Mouse (Mus musculus) E14TG2a.4 (cell line): Measurements from ENCODE around the gene Gnb1l.

Experiments
- H3K27me3 ChIP-seq: 2 replicates; pipeline ENCODE4 v1.6.1; 2014; ENCODE audit warnings: low read length, control low read depth; ENCODE audit not compliant: insufficient read depth
- H3K36me3 ChIP-seq: 2 replicates; pipeline ENCODE4 v1.6.1; 2014; ENCODE audit warnings: low read length, control low read depth; ENCODE audit not compliant: insufficient read depth
- H3K4me1 ChIP-seq: replicated peaks from 2 replicates; pipeline ENCODE4 v1.6.1; 2014; ENCODE audit warnings: low read depth, low read length, control low read depth
- H3K4me3 ChIP-seq: replicated peaks from 2 replicates; pipeline ENCODE4 v1.5.1; 2014; ENCODE audit warnings: mild to moderate bottlenecking, low read length
- H3K9me3 ChIP-seq: 2 replicates; pipeline ENCODE4 v1.6.1; 2014; ENCODE audit warnings: low read length, control low read depth
- CTCF ChIP-seq: conservative IDR thresholded peaks from 2 replicates; pipeline ENCODE4 v1.5.1; 2014; ENCODE audit warnings: low read length
- NANOG ChIP-seq: IDR thresholded peaks from 2 replicates; pipeline ENCODE4 v1.6.1; 2014; ENCODE audit warnings: borderline replicate concordance, low read length, mixed read lengths
- POU5F1 ChIP-seq: IDR thresholded peaks from 2 replicates; pipeline ENCODE4 v1.6.1; 2014; ENCODE audit warnings: low read length, borderline replicate concordance

Gene Gnb1l

DNA sequence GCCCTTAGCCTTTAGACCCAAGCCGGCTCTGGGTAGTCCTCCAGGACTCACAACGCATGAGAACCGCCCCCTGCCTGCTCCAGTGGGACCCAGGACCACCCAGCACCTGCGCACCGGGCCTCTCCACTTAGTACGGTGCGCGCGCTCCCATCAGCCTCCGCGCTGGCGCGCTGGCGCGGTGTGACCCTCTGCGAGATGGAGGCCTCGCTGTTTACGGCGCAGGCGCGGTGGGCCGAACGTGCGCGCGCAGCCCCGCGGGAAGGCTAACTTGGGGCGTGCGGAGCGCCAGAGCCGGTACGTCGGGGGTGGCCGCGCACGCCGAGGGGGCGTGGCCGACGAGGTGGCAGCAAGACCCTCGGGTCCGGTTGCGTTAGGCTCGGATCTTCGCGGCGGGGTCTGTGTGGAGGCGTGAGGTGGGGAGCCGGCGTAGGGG lies at the start of gene Gnb1l, which contains the start of gene Rtl10:
TSS of gene Gnb1l (plus strand) at position 156 of the 433 bp plus-strand sequence.
TSS of gene Rtl10 (plus strand) at position 344 of the 433 bp plus-strand sequence.
- Histone ChIP-seq H3K36me3 (peaks cover 37% of the 10 kb centered on the region), H3K27me3 (no peaks in the 10 kb centered on the region), H3K4me1 (peaks cover 40% of the 10 kb centered on the region), H3K9me3 (no peaks in the 10 kb centered on the region), H3K4me3 (peak within 1 kb of the TSS; percentile 96)
- TF ChIP-seq CTCF (no peak), NANOG (no peak), POU5F1 (no peak)

DNA sequence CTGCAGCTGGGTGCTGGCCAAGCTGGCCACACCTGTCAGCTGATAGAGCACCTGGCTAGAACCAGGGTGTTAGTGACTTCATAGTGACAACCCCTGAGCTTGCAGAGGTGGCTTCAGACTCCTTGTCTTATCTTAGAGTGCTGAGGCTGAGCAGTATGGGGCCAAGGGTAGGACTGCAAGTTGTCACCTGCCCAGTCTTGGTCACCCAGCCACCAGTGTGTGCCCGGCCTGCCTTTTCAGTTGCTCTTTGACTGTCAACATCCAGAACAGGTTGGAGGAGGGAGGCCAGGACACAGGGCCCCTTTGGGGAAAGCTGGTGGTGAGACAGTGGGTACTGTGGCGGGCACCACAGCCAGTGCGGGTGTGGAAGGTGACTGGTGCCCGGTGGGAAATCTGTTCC lies 49.5 kb upstream of the Gnb1l start:
- peaks cover 10% of the 10 kb centered on the region for H3K4me1 ChIP-seq
- no peaks in the 10 kb centered on the region; the same call in 1 of the 2 replicates for H3K27me3 ChIP-seq
- no peaks in the 10 kb centered on the region for H3K9me3 ChIP-seq
- H3K4me3 ChIP-seq, result no peak overlapping the region
- TF ChIP-seq NANOG, result no peak
- TF ChIP-seq POU5F1, result no peak
- no peak for TF ChIP-seq CTCF
- 0 out of 2 replicates have a peak, but pooled peaks cover 3% of the 10 kb centered on the region for H3K36me3 ChIP-seq

DNA sequence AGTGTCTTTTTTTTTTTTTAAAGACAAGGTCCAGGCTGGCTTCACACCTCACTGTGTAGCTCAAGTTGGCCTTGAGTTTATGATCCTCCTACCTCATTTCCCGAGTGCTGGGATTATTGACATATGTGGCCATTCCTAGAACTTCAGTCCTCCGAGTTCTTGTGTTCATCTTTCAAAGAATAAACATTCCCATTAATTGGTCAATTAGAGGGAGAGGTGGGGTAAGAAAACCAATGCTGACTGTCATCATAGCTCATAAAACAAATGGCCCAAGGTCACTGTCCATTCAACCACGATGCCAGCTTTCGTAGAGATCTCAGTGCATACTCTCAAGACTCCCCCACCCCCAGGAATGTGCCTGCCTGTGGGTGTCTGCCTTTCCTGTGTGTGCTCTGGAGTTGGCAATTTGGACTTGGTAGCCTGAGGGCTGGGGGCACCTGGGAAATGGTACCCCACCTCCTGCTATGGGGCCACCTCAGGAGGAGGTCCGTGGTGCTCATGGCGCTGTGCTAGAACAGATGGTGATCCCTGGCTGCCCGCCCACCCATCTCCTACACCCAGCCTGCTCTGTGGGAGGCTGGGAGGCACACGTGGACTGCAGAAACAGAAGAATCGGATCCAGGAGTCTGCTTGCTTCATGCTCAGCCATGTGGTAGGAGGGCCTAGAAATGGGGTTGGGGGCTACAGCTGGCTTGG lies 46.9 kb upstream of the Gnb1l start:
- Histone ChIP-seq H3K4me1 (peaks cover 10% of the 10 kb centered on the region), H3K4me3 (no peak overlapping the region), H3K9me3 (no peaks in the 10 kb centered on the region), H3K36me3 (no peaks in the 10 kb centered on the region), H3K27me3 (peaks cover 12% of the 10 kb centered on the region)
- TF ChIP-seq POU5F1, result no peak
- no peak for TF ChIP-seq NANOG
- TF ChIP-seq CTCF, result no peak

DNA sequence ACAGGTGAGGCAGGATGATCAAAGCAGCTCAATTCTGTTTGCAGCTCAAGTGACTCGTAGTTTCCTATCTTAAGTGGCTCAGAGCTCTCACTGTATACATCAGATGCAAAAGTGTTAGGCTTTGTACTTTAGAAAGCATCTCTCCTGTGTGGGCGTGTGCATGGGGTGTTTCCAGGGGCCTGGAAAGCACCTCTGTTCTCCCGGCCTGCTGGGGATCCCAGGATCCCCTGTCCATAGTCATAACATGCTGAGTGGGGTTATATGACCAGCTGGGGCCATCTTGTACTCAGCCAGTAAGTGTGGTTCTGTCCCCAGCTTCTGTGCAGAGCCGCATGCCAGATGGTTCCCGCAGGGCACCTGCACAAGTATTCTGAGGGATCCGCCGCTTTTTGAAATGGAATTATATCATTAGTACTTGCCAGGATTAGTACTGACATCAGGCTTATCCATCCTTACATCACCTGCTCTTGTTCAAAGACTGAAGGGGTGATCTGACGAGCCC lies 46.1 kb upstream of the Gnb1l start:
- Histone ChIP-seq H3K4me1 (peaks cover 10% of the 10 kb centered on the region), H3K9me3 (no peaks in the 10 kb centered on the region), H3K4me3 (no peak overlapping the region), H3K27me3 (peaks cover 12% of the 10 kb centered on the region), H3K36me3 (no peaks in the 10 kb centered on the region)
- TF ChIP-seq POU5F1 (no peak), CTCF (no peak), NANOG (no peak)

DNA sequence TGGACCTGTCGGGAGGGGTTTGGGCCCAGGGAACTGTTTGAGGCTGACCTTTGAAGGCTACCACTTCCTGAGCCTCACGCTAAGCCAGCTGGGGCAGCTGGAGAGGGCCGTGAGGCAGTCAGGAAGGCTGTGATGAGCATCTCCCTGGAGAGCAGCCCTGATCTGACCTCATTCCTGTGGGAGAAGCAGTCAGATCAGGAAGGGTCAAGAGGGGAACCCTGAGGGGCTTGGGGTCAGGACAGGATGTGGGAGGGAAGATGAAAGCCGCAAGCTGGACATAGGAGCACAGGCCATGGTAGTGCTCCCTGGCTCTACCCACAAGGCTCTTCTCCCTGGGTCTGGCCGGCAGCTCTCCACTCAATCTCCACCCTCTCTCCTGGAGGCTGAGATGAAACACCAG lies 44.7 kb upstream of the Gnb1l start:
- no peak for TF ChIP-seq CTCF
- no peak for TF ChIP-seq POU5F1
- no peak for TF ChIP-seq NANOG
- no peaks in the 10 kb centered on the region for H3K9me3 ChIP-seq
- H3K36me3 ChIP-seq, result no peaks in the 10 kb centered on the region
- H3K4me1 ChIP-seq, result peaks cover 17% of the 10 kb centered on the region
- peaks cover 22% of the 10 kb centered on the region for H3K27me3 ChIP-seq
- H3K4me3 ChIP-seq, result no peak overlapping the region

DNA sequence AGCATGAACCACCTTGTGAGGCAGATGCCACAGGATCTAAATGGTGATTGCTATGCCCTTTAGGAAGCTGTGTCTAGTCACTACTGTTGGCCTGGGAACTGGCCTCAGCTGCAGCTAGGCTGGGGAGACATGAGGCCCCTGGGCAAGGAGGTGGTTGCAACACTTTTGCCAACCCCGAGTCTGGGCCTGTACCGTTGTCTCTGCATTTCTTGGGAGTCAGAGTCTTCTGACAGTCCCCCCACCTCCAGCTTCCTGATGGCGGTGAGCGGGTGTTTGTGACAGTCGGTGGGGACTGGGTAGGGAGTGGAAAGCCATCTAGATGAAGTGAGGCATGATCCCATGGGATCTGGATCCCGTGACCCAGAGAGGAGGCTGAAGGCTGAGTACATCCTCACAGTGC lies 43.1 kb upstream of the Gnb1l start:
- peaks cover 32% of the 10 kb centered on the region for H3K4me1 ChIP-seq
- no peaks in the 10 kb centered on the region for H3K9me3 ChIP-seq
- peaks cover 22% of the 10 kb centered on the region for H3K27me3 ChIP-seq
- TF ChIP-seq NANOG (no peak), CTCF (no peak), POU5F1 (no peak)
- no peaks in the 10 kb centered on the region for H3K36me3 ChIP-seq
- no peak overlapping the region for H3K4me3 ChIP-seq

DNA sequence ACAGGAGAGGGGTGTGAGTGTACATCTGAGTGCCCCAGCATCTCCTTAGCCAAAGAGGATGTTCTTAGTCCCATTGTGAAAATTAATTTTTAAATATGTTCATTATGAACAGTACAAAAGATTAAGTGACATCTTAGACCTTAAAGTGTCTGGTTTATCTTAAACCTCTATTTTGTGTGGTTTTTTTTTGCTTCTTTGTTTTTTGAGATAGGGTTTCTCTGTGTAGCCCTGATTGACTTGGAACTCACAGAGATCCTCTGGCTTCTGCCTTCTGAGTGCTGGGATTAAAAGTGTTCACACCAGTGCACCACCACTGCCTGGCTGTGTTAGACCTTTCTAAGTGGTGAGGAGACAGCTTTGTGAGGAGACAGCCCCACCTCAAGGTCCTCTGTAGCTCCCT lies 39.9 kb upstream of the Gnb1l start:
- H3K27me3 ChIP-seq, result peaks cover 25% of the 10 kb centered on the region
- TF ChIP-seq POU5F1 (no peak), NANOG (no peak), CTCF (no peak)
- H3K36me3 ChIP-seq, result no peaks in the 10 kb centered on the region
- H3K9me3 ChIP-seq, result no peaks in the 10 kb centered on the region
- H3K4me1 ChIP-seq, result peaks cover 52% of the 10 kb centered on the region
- peak overlapping the region; percentile 56; the same call in 1 of the 2 replicates for H3K4me3 ChIP-seq

DNA sequence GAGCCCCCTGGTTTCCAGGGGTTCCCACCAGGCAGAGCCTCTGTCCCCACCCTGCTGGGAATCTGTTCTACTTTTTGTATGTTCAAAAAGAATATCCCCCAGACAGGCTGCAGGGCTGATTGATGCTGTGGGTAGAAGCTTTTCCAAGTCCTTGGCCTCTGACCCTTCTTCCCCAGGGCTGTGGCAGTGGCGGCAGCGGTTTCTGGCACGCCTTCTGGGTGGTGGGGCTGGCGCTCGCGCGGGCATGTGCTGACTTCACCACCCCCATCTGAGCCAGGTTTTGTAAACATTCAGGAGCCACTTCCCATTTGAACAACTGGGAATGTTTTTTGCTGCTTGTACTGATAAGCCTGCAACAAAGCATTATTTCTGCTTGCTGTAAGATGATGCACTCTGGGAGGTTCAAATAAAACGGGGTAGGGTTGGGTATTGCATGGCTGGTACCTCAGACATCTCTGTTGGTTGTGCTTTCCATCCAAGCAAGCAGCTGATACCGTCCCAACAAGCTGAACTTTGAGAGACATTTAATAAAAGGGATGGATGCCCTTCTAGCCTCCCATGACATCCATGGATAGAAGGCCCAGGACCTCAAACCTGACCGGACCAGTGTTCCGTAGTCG lies 39.1 kb upstream of the Gnb1l start:
- H3K4me1 ChIP-seq, result peaks cover 57% of the 10 kb centered on the region
- no peaks in the 10 kb centered on the region for H3K9me3 ChIP-seq
- H3K4me3 ChIP-seq, result peak overlapping the region; percentile 56
- H3K36me3 ChIP-seq, result no peaks in the 10 kb centered on the region
- H3K27me3 ChIP-seq, result peaks cover 29% of the 10 kb centered on the region
- TF ChIP-seq CTCF (no peak), NANOG (no peak), POU5F1 (no peak)
